Mouse (Mus musculus) heart, postnatal 0 days (tissue): Measurements from ENCODE around the gene Slc6a17. TPM values are rescaled to one million over a fixed set of nuclear protein-coding genes. Genes with fewer than 3 reads are reported as not detected.
A peak's percentile ranks its signal among the peaks of the same experiment; 100 is the strongest.

Source experiments
- ATAC-seq: fragments of 200-750 bp; cut with Nextera tagmentation; 2 replicates; pipeline ENCODE4 v1.8.0; 2017; ENCODE audit warnings: low read depth, moderate number of reproducible peaks, moderate library complexity; ENCODE audit not compliant: insufficient read depth
- DNase-seq: peaks from one replicate; pipeline ENCODE4 v3.0.0-alpha.2; 2016; ENCODE audit warnings: low spot score
- H3K27ac ChIP-seq: fragments of 300-500 bp; sonication (generic); 2 replicates; pipeline ENCODE4 v1.5.1; 2014; ENCODE audit warnings: low read depth, mild to moderate bottlenecking
- H3K27me3 ChIP-seq: fragments of 300-500 bp; sonication (generic); 2 replicates; pipeline ENCODE4 v1.6.1; 2014; ENCODE audit warnings: low read length, mixed read lengths; ENCODE audit not compliant: control insufficient read depth, insufficient read depth
- H3K36me3 ChIP-seq: fragments of 300-500 bp; sonication (generic); replicated peaks from 2 replicates; pipeline ENCODE4 v1.6.1; 2014; ENCODE audit warnings: low read length, mixed read lengths; ENCODE audit not compliant: control insufficient read depth, insufficient read depth
- H3K4me1 ChIP-seq: fragments of 300-500 bp; sonication (generic); 2 replicates; pipeline ENCODE4 v1.6.1; 2014; ENCODE audit warnings: antibody characterized with exemption; ENCODE audit not compliant: control insufficient read depth, insufficient read depth
- H3K4me2 ChIP-seq: fragments of 300-500 bp; sonication (generic); 2 replicates; pipeline ENCODE4 v1.6.1; 2014; ENCODE audit warnings: low read depth, mild to moderate bottlenecking, low read length, moderate library complexity
- H3K4me3 ChIP-seq: fragments of 300-500 bp; sonication (generic); 2 replicates; pipeline ENCODE4 v1.5.1; 2014; ENCODE audit warnings: low read depth, low read length
- H3K9ac ChIP-seq: fragments of 300-500 bp; sonication (generic); replicated peaks from 2 replicates; pipeline ENCODE4 v1.6.1; 2014; ENCODE audit warnings: low read depth, low read length, mixed read lengths
- H3K9me3 ChIP-seq: fragments of 300-500 bp; sonication (generic); replicated peaks from 2 replicates; pipeline ENCODE4 v1.6.1; 2016; ENCODE audit warnings: low read length; ENCODE audit not compliant: control insufficient read depth
- CTCF ChIP-seq: IDR thresholded peaks from 2 replicates; pipeline ENCODE4 v1.5.1; 2016; ENCODE audit warnings: antibody characterized with exemption, control low read depth, low read depth
- EP300 ChIP-seq: IDR thresholded peaks from 2 replicates; pipeline ENCODE4 v1.6.1; 2016; ENCODE audit warnings: antibody characterized with exemption, low read depth
- WGBS: fragments of 180-500 bp; shearing (Covaris S2); extraction: QIAGEN DNeasy Blood & Tissue Kit; methylation state at CpG from one replicate; pipeline ENCODE4 v1.1.7; 2014; 5-methylcytosine and 5-hydroxymethylcytosine counted together
- polyA plus RNA-seq: library from polyadenylated mRNA; unstranded; fragments of >200 nt; fragmentation: Nextera tagmentation; extraction: Ambion mirVana; gene quantifications from 2 replicates; pipeline ENCODE4 v1.2.1, GENCODE M21; 2015
- total RNA-seq: library from RNA; depleted of rRNA; stranded (reverse); fragments of >200 nt; gene quantifications from 2 replicates; pipeline ENCODE4 v1.2.3, GENCODE M21; 2014; ENCODE audit warnings: low replicate concordance

The Slc6a17 gene
- total and polyA plus RNA-seq, 2 experiments from 2014 or later: 3.1 to 9.7 TPM

DNA sequence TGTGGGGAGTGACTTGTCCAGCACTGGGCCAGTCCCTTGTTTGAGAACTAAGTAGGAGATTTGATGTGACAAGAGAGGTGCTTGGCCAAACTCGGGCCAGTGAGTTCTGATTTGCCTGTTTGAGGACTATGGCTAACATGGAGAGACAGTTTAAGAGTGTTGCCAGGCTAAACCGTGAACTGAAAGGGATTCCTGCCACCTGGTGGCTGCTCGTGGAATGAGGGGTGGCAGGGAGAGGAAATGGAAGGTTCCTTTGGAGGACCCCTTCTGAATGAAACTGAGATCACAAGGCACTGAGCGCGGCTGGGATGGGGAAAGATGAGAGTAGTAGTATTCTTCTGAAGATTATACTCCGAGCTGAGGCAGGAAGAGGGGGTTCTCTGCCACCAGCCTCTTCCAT is 51.2 kb downstream of the Slc6a17 start:
- Histone ChIP-seq H3K27ac (no peak overlapping the region), H3K9me3 (no peaks in the 10 kb centered on the region), H3K27me3 (peaks cover 33% of the 10 kb centered on the region), H3K36me3 (no peaks in the 10 kb centered on the region), H3K4me1 (no peaks in the 10 kb centered on the region), H3K9ac (no peak overlapping the region), H3K4me2 (no peak overlapping the region), H3K4me3 (no peak overlapping the region)
- 4% methylated on average over 6 of the region's 6 CpGs for WGBS
- TF ChIP-seq EP300 (no peak), CTCF (peak; percentile 95)
- peak; percentile 54 for DNase-seq
- peak; percentile 43; the same call in 1 of the 2 replicates for ATAC-seq

DNA sequence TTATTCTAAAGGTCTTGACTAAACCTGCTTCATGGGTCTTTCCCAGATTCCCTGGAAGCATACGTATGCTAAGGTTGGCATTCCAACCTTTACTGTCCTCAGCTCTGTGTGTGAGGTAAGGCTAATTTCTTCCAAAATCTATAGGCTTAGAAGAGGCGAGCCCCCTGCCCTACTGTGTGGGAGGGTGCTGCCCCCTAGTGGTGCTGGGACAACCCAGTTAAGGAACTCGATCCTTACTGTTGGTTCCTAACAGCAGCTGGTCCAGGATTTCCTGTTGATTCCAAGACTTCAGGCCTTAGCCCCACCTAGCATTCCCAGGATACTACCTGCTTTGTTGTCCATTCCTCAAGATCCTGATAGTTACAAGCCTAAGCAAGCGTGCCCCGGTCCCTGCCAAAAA is 55.7 kb downstream of the Slc6a17 start:
- Histone ChIP-seq H3K27me3 (peaks cover 77% of the 10 kb centered on the region), H3K9me3 (no peaks in the 10 kb centered on the region), H3K36me3 (no peaks in the 10 kb centered on the region), H3K4me1 (no peaks in the 10 kb centered on the region; the same call in 1 of the 2 replicates), H3K27ac (no peak overlapping the region), H3K4me2 (no peak overlapping the region), H3K9ac (no peak overlapping the region), H3K4me3 (no peak overlapping the region)
- DNase-seq (peak; percentile 50), ATAC-seq (no peak)
- TF ChIP-seq EP300: no peak
- peak; percentile 94 for TF ChIP-seq CTCF
- 13% methylated on average over 5 of the region's 5 CpGs for WGBS

DNA sequence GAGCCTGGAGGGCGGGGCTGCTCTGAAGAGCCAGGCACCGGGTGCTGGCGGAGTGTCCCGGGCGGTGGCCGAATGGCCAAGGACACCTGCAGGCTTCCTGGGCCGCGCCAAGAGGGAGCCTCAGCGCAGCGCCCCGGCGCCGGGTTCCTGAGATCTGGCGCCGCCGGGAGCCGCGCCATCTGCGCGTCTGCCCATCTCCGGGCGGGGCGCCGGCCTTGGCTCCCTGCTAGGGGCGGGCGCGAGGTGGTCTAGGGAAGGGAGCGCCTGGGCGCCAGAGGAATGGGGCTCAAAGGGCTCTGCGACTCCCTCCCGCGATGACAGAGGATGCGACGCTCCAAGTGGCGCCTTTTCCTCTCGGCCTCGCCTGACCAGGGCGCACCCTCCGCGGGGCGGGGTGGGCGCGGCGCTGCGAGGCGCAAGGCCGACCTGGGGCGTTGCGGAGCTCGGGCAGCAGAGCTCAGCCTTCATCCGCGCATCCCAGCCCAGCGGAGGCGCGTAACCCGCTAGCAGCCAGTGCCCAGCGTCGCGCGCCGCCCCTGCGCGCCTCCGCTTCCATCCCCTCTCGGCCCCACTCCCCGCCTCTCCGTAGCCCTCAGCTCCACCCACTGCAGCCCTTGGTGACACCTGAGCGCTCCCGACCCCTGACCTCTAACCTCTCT is 57.9 kb downstream of the Slc6a17 start:
- 1% methylated on average over 39 of the region's 69 CpGs for WGBS
- peaks cover 93% of the 10 kb centered on the region for H3K27me3 ChIP-seq

GRCm38 (mm10) chr3:107459196-107459772 is 58.5 kb downstream of the Slc6a17 start, which contains the start of gene Kcnc4:
Gene Kcnc4, minus strand, starts transcription at chr3:107459552.
- Histone ChIP-seq H3K27me3 (peaks cover 96% of the 10 kb centered on the region), H3K4me3 (peak within 1 kb of the TSS; percentile 51), H3K4me1 (no peaks in the 10 kb centered on the region; the same call in 1 of the 2 replicates), H3K36me3 (no peaks in the 10 kb centered on the region), H3K9ac (no peak within 1 kb of the TSS), H3K4me2 (peak within 1 kb of the TSS; percentile 78), H3K27ac (no peak within 1 kb of the TSS), H3K9me3 (no peaks in the 10 kb centered on the region)
- DNase-seq (no peak), ATAC-seq (peak; percentile 24)
- TF ChIP-seq CTCF (no peak), EP300 (no peak)
- WGBS: 0% methylated on average over 66 of the region's 68 CpGs

More for the DNA sequence above, 57.9 kb downstream of the Slc6a17 start:
- DNase-seq: no peak
- no peaks in the 10 kb centered on the region; the same call in 1 of the 2 replicates for H3K4me1 ChIP-seq
- H3K4me3 ChIP-seq: peak overlapping the region; percentile 51
- peak; percentile 14; the same call in 1 of the 2 replicates for ATAC-seq
- TF ChIP-seq CTCF: no peak
- no peak for TF ChIP-seq EP300
- no peak overlapping the region for H3K9ac ChIP-seq
- H3K4me2 ChIP-seq: peak overlapping the region; percentile 78
- no peaks in the 10 kb centered on the region for H3K9me3 ChIP-seq
- no peak overlapping the region for H3K27ac ChIP-seq
- no peaks in the 10 kb centered on the region for H3K36me3 ChIP-seq

GRCm38 (mm10) chr3:107458528-107459195 is 59.2 kb downstream of the Slc6a17 start:
- Histone ChIP-seq H3K9me3 (no peaks in the 10 kb centered on the region), H3K27ac (no peak overlapping the region), H3K36me3 (no peaks in the 10 kb centered on the region), H3K27me3 (peaks cover 94% of the 10 kb centered on the region), H3K9ac (no peak overlapping the region), H3K4me3 (peak overlapping the region; percentile 51), H3K4me2 (peak overlapping the region; percentile 78), H3K4me1 (no peaks in the 10 kb centered on the region; the same call in 1 of the 2 replicates)
- DNase-seq: no peak
- under 1% methylated on average over 50 of the region's 51 CpGs for WGBS
- ATAC-seq: no peak
- TF ChIP-seq CTCF (no peak), EP300 (no peak)
